Mouse (Mus musculus): ENCODE measurements around the gene Pnma3.

DNA sequence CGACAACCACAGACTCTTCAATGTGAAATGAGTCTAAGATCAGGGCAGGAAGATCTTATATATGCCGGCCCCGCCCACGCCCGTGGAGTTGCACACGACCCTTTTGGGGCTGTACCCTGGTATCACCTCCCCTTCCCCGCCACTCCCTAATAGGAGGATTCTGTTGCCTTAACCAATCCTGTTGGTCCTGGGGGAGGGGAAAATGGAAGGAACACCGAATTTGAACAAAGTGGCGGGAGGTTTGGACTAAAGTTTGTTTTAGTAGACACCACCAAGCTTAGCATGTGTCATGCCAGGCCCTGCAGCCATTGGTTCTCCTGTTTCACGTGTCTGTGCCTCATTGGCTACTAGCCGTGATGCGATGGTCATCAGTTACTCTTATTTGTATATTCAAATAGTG lies 24.9 kb upstream of the Pnma3 start:
- TF ChIP-seq GATA1 (IDR thresholded peaks at IDR 0.05; ENCODE audit: borderline replicate concordance, low read length) = no peak
- TF ChIP-seq FLI1 (IDR thresholded peaks at IDR 0.05; ENCODE audit: low read length) = no peak
